Mouse (Mus musculus): ENCODE data around the gene Clip2. TPM values are rescaled to one million over a fixed set of nuclear protein-coding genes. Genes with fewer than 3 reads are reported as not detected.
A peak's percentile ranks its signal among the peaks of the same experiment; 100 is the strongest.

Clip2 gene
- 5.8 and 6.8 TPM in 2 replicates for polyA plus RNA-seq (2016; fragmentation: Nextera tagmentation; extraction: Ambion mirVana)

DNA sequence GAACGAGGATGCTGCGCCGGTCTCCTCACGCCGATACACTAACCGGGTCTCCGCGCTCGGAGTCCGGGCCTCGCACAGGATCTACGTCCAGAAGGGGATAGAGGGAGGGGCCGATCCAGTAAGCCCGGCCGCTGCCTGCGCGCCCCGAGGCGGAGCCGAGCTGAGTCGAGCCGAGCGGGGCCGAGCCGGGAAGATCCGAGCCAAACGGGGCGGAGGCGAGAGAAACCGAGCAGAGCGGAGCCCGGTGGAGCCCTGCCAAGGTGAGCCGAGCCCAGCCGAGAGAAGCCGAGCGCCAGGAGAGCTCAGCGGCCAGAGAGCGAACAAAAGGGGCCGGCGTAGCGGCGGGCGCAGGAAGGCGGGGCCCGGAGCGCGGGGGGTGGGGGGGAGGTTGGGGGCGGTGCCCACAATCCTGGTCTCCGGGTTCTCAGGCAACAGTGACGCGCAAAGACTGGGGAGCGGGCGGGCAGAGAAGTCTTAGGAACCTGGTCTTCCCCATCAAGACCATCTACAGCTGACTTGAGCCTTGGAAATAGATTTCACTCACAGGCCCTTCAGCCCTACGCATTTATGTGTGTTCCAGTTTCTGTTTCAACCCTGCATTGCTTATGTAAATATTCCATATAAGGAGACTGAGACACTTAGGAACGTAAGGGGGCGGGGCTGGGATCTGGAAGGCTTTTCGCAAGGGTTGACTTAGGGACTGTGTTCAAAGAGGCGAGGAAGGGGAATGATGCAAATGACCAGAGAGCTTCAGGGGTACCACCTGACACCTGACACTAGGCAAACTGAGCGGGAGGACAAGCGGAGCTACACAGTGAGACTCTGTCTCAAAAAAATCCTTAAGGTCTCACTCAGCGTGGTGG lies at the start of gene Clip2:
TSS of gene Clip2 (minus strand) at position 325 of the 863 bp plus-strand sequence.
- 1% methylated on average over 61 of the region's 61 CpGs for WGBS
- H3K4me3 ChIP-seq: peak within 1 kb of the TSS; percentile 96
- H3K36me3 ChIP-seq (replicated peaks): peaks cover 17% of the 10 kb centered on the region; the same call in 1 of the 2 replicates
- peak within 1 kb of the TSS; percentile 96 for H3K27ac ChIP-seq (replicated peaks)
- no peaks in the 10 kb centered on the region for H3K9me3 ChIP-seq
- peaks cover 61% of the 10 kb centered on the region for H3K4me1 ChIP-seq
- no peaks in the 10 kb centered on the region for H3K27me3 ChIP-seq (replicated peaks; ENCODE audit: low read depth, poor library complexity, severe bottlenecking)
- peak; percentile 96 for DNase-seq (ENCODE audit: low spot score)

DNA sequence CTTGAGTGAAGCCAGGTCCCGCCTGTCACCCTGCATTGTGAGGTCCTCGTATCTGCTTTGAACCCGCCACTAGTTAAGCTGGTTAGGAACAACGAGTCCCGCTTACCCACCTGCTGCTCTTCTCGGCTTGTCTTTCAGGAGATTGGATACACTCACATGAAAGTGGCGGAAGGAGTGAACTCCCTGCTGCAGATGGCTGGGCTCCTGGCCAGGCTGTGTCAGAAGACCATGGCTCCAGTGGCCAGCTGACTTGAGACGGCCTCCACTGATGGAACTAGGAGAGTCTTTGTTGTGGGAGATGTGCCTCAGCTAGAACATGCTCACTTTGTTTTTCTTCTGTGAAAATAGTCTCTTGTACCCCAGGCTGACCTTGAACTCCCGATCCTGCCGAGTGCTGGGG lies 45.5 kb upstream of the Clip2 start:
- Histone ChIP-seq H3K4me3 (no peak overlapping the region), H3K36me3 (replicated peaks) (peaks cover 77% of the 10 kb centered on the region), H3K27ac (replicated peaks) (no peak overlapping the region), H3K27me3 (replicated peaks; ENCODE audit: low read depth, poor library complexity, severe bottlenecking) (no peaks in the 10 kb centered on the region), H3K9me3 (no peaks in the 10 kb centered on the region), H3K4me1 (no peaks in the 10 kb centered on the region)
- DNase-seq (ENCODE audit: low spot score): no peak
- 94% methylated on average over 10 of the region's 10 CpGs for WGBS

DNA sequence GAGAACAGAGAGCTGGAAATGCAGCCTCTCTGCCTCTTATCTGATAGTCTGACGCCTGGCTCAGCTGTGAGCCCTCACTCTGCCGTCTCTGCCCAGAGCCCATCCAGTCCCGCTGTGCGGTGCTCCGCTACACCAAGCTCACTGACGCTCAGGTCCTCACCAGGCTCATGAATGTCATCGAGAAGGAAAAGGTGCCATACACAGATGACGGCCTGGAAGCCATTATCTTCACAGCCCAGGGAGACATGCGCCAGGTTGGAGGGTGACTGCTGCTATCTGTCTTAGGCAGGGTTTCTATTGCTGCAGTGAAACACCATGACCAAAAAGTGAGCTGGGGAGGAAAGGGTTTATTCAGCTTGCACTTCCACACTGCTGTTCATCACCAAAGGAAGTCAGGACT lies 40.9 kb upstream of the Clip2 start:
- H3K36me3 ChIP-seq (replicated peaks): peaks cover 100% of the 10 kb centered on the region
- H3K9me3 ChIP-seq: no peaks in the 10 kb centered on the region
- DNase-seq (ENCODE audit: low spot score): no peak
- H3K4me1 ChIP-seq: no peaks in the 10 kb centered on the region
- no peak overlapping the region for H3K4me3 ChIP-seq
- 90% methylated on average over 9 of the region's 9 CpGs for WGBS
- H3K27me3 ChIP-seq (replicated peaks; ENCODE audit: low read depth, poor library complexity, severe bottlenecking): no peaks in the 10 kb centered on the region
- H3K27ac ChIP-seq (replicated peaks): no peak overlapping the region

DNA sequence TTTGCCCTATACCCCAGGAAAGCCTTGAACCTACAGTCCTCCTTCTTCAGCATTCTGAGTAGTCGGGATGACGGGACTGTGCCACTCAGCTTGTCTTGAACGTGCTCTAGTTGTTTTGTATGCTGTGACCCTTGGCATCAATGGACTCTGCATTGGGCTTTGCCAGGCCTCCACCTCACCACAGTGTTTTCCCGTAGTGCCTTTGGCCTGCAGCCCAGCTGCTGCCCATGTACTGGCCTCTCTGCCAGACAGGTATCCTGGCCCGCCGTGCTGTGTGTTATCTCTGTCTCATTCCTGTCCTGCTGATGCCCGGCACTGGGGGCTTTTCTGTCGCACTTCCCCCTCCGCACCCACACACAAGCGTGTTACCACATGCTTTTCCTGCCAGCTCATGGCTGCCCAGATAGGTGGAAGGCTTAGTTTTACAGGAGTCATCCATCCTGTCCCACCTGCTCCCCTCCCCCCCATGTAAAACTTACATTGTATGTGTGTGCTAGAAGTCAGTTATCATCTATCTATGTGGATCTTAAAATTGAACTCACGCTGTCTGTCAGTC lies 39.9 kb upstream of the Clip2 start:
- H3K4me3 ChIP-seq: no peak overlapping the region
- H3K36me3 ChIP-seq (replicated peaks): peaks cover 100% of the 10 kb centered on the region
- no peak for DNase-seq (ENCODE audit: low spot score)
- no peaks in the 10 kb centered on the region for H3K9me3 ChIP-seq
- H3K27me3 ChIP-seq (replicated peaks; ENCODE audit: low read depth, poor library complexity, severe bottlenecking): no peaks in the 10 kb centered on the region
- 97% methylated on average over 11 of the region's 11 CpGs for WGBS
- H3K27ac ChIP-seq (replicated peaks): no peak overlapping the region
- no peaks in the 10 kb centered on the region for H3K4me1 ChIP-seq

DNA sequence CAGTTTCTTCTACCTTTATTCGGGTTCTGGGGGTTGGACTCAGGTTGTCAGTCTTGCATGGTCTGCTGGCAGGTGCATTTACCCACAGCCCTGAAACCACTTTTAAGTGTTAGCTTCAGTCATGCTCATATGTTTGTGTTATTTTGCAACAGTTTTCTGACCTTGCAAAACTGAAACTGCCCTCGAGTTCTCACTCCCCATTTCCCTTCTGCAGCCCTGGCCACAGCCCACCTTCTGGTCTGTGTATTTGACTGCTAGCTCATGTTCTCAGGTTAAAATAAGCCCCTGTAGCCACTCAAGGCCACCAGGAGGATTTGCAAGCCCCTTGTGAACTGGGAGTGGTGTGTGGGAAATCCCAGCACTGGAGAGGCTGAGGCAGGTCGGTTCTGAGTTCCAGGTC lies 37.7 kb upstream of the Clip2 start:
- H3K4me3 ChIP-seq: no peak overlapping the region
- H3K9me3 ChIP-seq: no peaks in the 10 kb centered on the region
- WGBS: 92% methylated on average over 3 of the region's 3 CpGs
- H3K4me1 ChIP-seq: no peaks in the 10 kb centered on the region
- DNase-seq (ENCODE audit: low spot score): no peak
- H3K27me3 ChIP-seq (replicated peaks; ENCODE audit: low read depth, poor library complexity, severe bottlenecking): no peaks in the 10 kb centered on the region
- no peak overlapping the region for H3K27ac ChIP-seq (replicated peaks)
- H3K36me3 ChIP-seq (replicated peaks): peaks cover 99% of the 10 kb centered on the region

DNA sequence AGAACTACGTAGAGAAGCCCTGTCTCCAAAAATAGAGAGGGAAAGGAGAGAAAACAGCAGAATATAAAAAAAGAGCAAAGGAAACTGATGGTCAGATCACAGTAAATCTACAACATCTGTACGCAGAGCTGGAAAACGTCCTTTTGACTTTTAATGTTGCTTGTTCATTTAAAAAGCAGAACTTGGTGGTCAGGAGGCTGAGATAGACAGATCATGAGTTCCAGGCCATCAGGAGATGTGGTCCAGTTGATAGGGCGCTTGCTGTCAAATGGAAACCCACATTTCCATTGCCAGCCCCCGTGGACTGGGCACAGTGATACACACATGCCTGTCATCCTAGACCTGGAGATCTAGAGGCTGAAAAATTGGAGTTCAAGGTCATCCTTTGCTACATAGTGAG lies 32.6 kb upstream of the Clip2 start:
- Histone ChIP-seq H3K27me3 (replicated peaks; ENCODE audit: low read depth, poor library complexity, severe bottlenecking) (no peaks in the 10 kb centered on the region), H3K36me3 (replicated peaks) (peaks cover 50% of the 10 kb centered on the region), H3K4me1 (peaks cover 12% of the 10 kb centered on the region), H3K4me3 (no peak overlapping the region), H3K9me3 (no peaks in the 10 kb centered on the region), H3K27ac (replicated peaks) (no peak overlapping the region)
- WGBS: 92% methylated on average over 5 of the region's 5 CpGs
- no peak for DNase-seq (ENCODE audit: low spot score)

DNA sequence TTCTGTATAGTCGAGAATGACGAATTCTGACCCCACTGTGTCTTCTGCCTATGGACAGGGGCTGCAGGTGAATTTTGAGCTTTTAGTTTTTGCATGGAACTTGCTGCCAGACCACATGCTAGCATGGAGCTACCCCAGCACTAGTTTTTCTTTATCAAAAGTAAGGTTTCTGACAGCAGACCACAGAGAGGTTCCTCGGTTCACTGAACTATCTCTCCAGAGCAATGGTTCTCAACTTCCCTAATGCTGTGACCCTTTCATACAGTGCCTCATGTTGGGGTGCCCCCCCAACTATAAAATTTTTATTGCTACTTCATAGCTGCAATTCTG lies 31.6 kb upstream of the Clip2 start:
- H3K27me3 ChIP-seq (replicated peaks; ENCODE audit: low read depth, poor library complexity, severe bottlenecking): no peaks in the 10 kb centered on the region
- peak overlapping the region; percentile 92 for H3K4me3 ChIP-seq
- DNase-seq (ENCODE audit: low spot score): no peak
- no peaks in the 10 kb centered on the region for H3K9me3 ChIP-seq
- H3K4me1 ChIP-seq: peaks cover 12% of the 10 kb centered on the region
- peaks cover 40% of the 10 kb centered on the region for H3K36me3 ChIP-seq (replicated peaks)
- no peak overlapping the region for H3K27ac ChIP-seq (replicated peaks)
- WGBS: 89% methylated on average over 3 of the region's 3 CpGs

DNA sequence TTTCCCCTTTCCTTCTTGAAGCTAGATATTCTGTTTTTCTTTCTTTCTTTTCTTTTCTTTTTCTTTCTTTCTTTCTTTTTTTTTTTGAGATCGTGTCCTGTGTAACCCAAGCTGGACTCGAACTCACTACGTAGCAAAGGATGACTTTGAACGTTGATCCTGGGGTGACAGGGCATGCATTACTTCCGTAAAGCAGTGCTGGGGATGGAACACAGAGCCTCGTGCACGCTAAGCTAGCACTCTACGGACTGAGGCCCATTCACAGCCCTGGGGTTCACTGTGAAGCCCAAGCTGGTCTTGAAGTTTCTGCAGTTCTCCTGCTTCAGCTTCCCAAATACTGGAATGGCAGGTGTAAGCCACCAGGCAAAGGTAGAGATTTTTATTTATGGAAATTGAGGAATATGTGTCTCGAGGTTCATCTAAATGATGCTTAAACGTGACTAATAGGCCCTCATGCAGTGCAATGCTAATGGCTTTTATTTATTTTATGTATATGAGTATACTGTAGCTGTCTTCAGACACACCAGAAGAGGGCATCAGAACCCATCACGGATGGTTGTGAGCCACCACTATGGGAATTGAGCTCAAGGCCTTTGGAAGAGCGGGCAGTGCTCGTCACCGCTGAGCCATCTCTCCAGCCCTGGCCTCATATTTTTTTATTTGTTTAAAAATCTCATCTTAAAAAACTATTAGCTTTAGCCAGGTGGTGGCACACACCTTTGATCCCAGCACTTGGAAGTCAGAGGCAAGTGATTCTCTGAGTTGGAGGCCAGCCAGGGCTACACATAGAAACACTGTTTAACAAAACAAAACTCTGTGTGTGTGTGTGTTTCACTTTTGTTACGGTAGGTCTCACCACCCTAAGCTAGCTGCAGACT lies 31.0 kb upstream of the Clip2 start:
- no peaks in the 10 kb centered on the region for H3K9me3 ChIP-seq
- WGBS: 31% methylated on average over 15 of the region's 15 CpGs
- peak overlapping the region; percentile 92 for H3K4me3 ChIP-seq
- no peak for DNase-seq (ENCODE audit: low spot score)
- H3K4me1 ChIP-seq: peaks cover 12% of the 10 kb centered on the region
- H3K36me3 ChIP-seq (replicated peaks): peaks cover 34% of the 10 kb centered on the region
- peak overlapping the region; percentile 90 for H3K27ac ChIP-seq (replicated peaks)
- H3K27me3 ChIP-seq (replicated peaks; ENCODE audit: low read depth, poor library complexity, severe bottlenecking): no peaks in the 10 kb centered on the region

DNA sequence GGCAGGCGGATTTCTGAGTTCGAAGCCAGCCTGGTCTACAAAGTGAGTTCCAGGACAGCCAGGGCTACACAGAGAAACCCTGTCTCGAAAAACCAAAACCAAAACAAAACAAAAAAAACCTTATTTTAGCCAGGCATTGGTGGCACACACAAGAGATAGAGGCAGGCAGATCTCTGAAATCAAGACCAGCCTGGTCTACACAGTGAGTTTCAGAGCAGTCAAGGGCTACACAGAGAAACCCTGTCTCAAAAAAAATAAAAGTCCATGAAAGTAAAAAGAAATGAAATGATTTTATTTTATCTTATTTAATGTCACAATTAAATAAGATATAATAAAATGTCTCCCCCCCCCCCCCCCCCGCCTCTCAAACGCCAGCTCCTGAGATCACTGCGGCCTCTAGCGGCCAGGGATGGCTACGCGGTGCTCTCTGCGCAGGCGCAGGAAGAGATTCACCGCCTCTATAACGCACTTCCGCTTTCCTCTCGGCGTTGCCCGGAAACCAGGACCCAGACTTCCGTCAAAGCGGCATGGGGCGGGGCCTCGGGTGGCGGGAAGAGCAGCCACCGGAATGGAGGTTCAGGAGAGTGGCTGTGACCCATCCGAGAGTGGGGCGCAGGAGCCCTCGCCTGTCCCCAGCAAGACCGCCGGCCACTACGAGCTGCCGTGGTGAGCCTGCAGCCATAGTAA lies 30.1 kb upstream of the Clip2 start:
- Histone ChIP-seq H3K27ac (replicated peaks) (peak overlapping the region; percentile 90), H3K27me3 (replicated peaks; ENCODE audit: low read depth, poor library complexity, severe bottlenecking) (no peaks in the 10 kb centered on the region), H3K9me3 (no peaks in the 10 kb centered on the region), H3K4me3 (peak overlapping the region; percentile 92), H3K4me1 (peaks cover 12% of the 10 kb centered on the region), H3K36me3 (replicated peaks) (peaks cover 26% of the 10 kb centered on the region)
- DNase-seq (ENCODE audit: low spot score): peak; percentile 96
- WGBS: 7% methylated on average over 30 of the region's 30 CpGs

DNA sequence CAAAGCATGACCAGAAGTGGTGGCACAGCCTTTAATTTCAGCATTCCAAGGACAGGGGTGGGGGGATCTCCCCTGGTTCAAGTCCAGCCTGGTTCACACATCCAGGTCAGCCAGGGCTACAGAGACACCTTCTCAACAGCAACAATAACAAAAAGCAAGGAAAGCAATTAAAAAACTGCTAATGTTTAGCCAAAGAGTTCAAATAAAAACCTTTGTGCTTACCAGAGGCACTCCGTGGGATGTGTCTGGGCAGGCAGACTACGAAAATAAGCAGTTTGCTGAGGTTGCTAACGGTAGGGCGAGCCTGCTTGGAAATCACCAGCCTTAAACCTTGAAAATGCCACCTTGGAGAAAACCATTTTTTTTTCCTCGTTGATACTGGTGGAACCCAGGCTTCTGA lies 28.9 kb upstream of the Clip2 start, which contains the start of gene Rfc2:
TSS of gene Rfc2 (plus strand) at position 221 of the 400 bp plus-strand sequence.
- DNase-seq (ENCODE audit: low spot score): no peak
- H3K4me3 ChIP-seq: no peak within 1 kb of the TSS
- WGBS: 81% methylated on average over 5 of the region's 5 CpGs

DNA sequence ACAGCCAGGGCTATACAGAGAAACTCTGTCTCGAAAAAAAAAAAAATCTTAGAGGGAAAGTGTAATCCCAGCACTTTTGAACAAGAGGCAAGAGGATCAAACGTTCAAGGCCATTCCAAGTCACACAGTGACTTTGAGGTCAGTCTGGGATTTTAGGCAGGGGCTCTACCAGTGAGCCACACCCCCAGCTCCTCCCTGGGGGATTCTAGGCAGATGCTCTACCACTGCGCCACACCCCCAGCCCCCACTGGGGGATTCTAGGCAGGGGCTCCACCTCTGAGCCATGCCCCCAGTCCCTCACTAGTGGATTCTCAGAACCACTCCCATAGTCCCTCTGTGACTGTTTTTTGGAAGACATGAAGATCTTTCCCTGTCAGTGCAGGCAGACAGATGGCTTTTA lies 26.9 kb upstream of the Clip2 start:
- H3K4me3 ChIP-seq: no peak overlapping the region
- 68% methylated on average over 3 of the region's 3 CpGs for WGBS
- no peaks in the 10 kb centered on the region for H3K9me3 ChIP-seq
- DNase-seq (ENCODE audit: low spot score): no peak
- H3K27me3 ChIP-seq (replicated peaks; ENCODE audit: low read depth, poor library complexity, severe bottlenecking): no peaks in the 10 kb centered on the region
- H3K4me1 ChIP-seq: peaks cover 13% of the 10 kb centered on the region
- no peak overlapping the region for H3K27ac ChIP-seq (replicated peaks)
- no peaks in the 10 kb centered on the region for H3K36me3 ChIP-seq (replicated peaks)

More for the DNA sequence above, 28.9 kb upstream of the Clip2 start, which contains the start of gene Rfc2:
- Histone ChIP-seq H3K9me3 (no peaks in the 10 kb centered on the region), H3K27me3 (replicated peaks; ENCODE audit: low read depth, poor library complexity, severe bottlenecking) (no peaks in the 10 kb centered on the region), H3K36me3 (replicated peaks) (peaks cover 13% of the 10 kb centered on the region), H3K27ac (replicated peaks) (no peak within 1 kb of the TSS), H3K4me1 (peaks cover 12% of the 10 kb centered on the region)

DNA sequence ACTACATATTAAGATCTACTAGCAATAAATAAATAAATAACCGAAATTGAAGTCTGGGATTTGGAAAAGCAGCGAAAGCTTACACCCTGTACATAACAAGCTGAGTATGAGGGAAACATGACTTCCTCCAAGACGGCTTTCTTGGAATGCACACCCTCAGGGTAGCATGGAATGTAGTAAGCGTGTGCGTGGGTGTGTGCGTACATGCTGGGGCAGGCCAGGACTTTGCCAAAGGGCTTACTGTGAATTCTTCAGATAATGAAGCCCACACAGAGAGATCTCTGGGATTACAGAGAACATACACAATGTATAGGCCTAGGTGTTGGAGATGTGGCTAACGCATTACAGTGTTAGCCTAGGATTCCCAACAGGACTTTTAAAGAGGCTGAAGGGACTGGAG lies 25.3 kb upstream of the Clip2 start:
- no peak overlapping the region for H3K27ac ChIP-seq (replicated peaks)
- no peak overlapping the region for H3K4me3 ChIP-seq
- WGBS: 85% methylated on average over 7 of the region's 7 CpGs

More for the DNA sequence above, 25.3 kb upstream of the Clip2 start:
- H3K36me3 ChIP-seq (replicated peaks): no peaks in the 10 kb centered on the region
- DNase-seq (ENCODE audit: low spot score): peak; percentile 25
- H3K9me3 ChIP-seq: no peaks in the 10 kb centered on the region
- H3K27me3 ChIP-seq (replicated peaks; ENCODE audit: low read depth, poor library complexity, severe bottlenecking): peaks cover 4% of the 10 kb centered on the region
- H3K4me1 ChIP-seq: peaks cover 7% of the 10 kb centered on the region

Measured in embryonic facial prominence, embryonic 10.5 days (tissue).